Mouse (Mus musculus): ENCODE results near the gene Btbd35f12. TPM values are rescaled to one million over a fixed set of nuclear protein-coding genes. Genes with fewer than 3 reads are reported as not detected.
"Not testable (repeated sequence)": the region's sequence is repeated elsewhere in the genome, so short reads cannot be mapped to it uniquely, and the experiment has no call there.

Btbd35f12 gene
- total RNA-seq (2021) = not detected

- not testable (repeated sequence) for DNase-seq (ENCODE audit: extremely low spot score in 1 of 2, low spot score in 1 of 2)
Observed at GRCm38 (mm10) chrX:33313079-33313478, at the start of gene Btbd35f12. Gene Btbd35f12, plus strand, starts transcription at chrX:33313379.

DNA sequence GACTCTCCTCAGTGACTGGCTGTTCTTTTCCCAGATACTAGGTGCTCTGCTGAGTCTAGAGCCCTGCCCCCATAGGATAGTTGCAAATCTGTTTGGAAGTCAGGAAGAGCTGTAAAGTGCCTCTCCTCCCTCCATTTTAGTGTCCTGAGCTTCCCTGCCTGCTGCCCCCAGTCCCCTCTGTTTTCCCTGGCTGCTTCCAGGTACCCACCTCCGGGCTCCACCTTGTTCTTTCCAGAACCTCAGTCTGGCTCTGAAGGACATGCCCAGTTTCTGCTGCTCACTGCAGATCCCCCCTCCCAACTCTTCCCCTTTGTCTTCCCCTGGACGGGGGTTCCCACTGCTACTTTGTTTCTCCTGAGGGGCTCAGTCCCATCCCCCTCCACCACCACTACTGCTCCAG, 40.1 kb downstream of the Btbd35f12 start:
- DNase-seq (ENCODE audit: extremely low spot score in 1 of 2, low spot score in 1 of 2) = not testable (repeated sequence)

Other genes starting within 250 kb of the Btbd35f12 start
- not detected for gene Spin2-ps6, start 78.5 kb upstream of the Btbd35f12 start, total RNA-seq (2021)